Mouse (Mus musculus) liver, embryonic 11.5 days (tissue): ENCODE measurements around the gene Olfr603. TPM values are rescaled to one million over a fixed set of nuclear protein-coding genes. Genes with fewer than 3 reads are reported as not detected.
"Not testable (repeated sequence)": the region's sequence is repeated elsewhere in the genome, so short reads cannot be mapped to it uniquely, and the experiment has no call there.

Source experiments
- ATAC-seq: fragments of 200-750 bp; cut with Nextera tagmentation; replicated peaks from 2 replicates; pipeline ENCODE4 v1.8.0; 2017; ENCODE audit warnings: moderate number of reproducible peaks, mild to moderate bottlenecking, moderate TSS enrichment, moderate library complexity; ENCODE audit not compliant: low FRiP score
- DNase-seq: peaks from one replicate; pipeline ENCODE4 v3.0.0-alpha.2; 2017; ENCODE audit warnings: low spot score
- H3K27ac ChIP-seq: fragments of 300-500 bp; sonication (generic); 2 replicates; pipeline ENCODE4 v1.5.1; 2014; ENCODE audit warnings: mild to moderate bottlenecking, low read depth, low read length, control low read depth
- H3K27me3 ChIP-seq: fragments of 300-500 bp; sonication (generic); replicated peaks from 2 replicates; pipeline ENCODE4 v1.6.1; 2014; ENCODE audit warnings: low read length, mixed read lengths; ENCODE audit not compliant: control insufficient read depth, insufficient read depth
- H3K36me3 ChIP-seq: fragments of 300-500 bp; sonication (generic); 2 replicates; pipeline ENCODE4 v1.6.1; 2014; ENCODE audit warnings: mild to moderate bottlenecking, low read length, moderate library complexity, mixed read lengths; ENCODE audit not compliant: control insufficient read depth, insufficient read depth
- H3K4me1 ChIP-seq: fragments of 300-500 bp; sonication (generic); replicated peaks from 2 replicates; pipeline ENCODE4 v1.6.1; 2014; ENCODE audit warnings: low read length, mixed read lengths; ENCODE audit not compliant: control insufficient read depth, insufficient read depth
- H3K4me2 ChIP-seq: fragments of 300-500 bp; sonication (generic); 2 replicates; pipeline ENCODE4 v1.6.1; 2014; ENCODE audit warnings: mild to moderate bottlenecking, control low read depth, moderate library complexity
- H3K4me3 ChIP-seq: fragments of 300-500 bp; sonication (generic); 2 replicates; pipeline ENCODE4 v1.5.1; 2014; ENCODE audit warnings: low read depth, low read length, control low read depth
- H3K9ac ChIP-seq: fragments of 300-500 bp; sonication (generic); 2 replicates; pipeline ENCODE4 v1.6.1; 2014; ENCODE audit warnings: low read depth, low read length, control low read depth
- H3K9me3 ChIP-seq: fragments of 300-500 bp; sonication (generic); 2 replicates; pipeline ENCODE4 v1.6.1; 2016; ENCODE audit warnings: low read length, inconsistent platforms, mixed read lengths; ENCODE audit not compliant: control insufficient read depth
- WGBS: fragments of 180-500 bp; shearing (Covaris S2); extraction: QIAGEN DNeasy Blood & Tissue Kit; methylation state at CpG from one replicate; pipeline ENCODE4 v1.1.7; 2014; 5-methylcytosine and 5-hydroxymethylcytosine counted together
- polyA plus RNA-seq: library from polyadenylated mRNA; unstranded; fragments of >200 nt; fragmentation: Nextera tagmentation; extraction: Ambion mirVana; gene quantifications from 2 replicates; pipeline ENCODE4 v1.2.1, GENCODE M21; 2014

Olfr603 gene
- not detected in 2 replicates for polyA plus RNA-seq

- Histone ChIP-seq H3K4me1 (no peaks in the 10 kb centered on the region), H3K9me3 (no peaks in the 10 kb centered on the region), H3K4me2 (no peak within 1 kb of the TSS), H3K36me3 (no peaks in the 10 kb centered on the region), H3K27ac (no peak within 1 kb of the TSS), H3K4me3 (no peak within 1 kb of the TSS), H3K9ac (no peak within 1 kb of the TSS), H3K27me3 (no peaks in the 10 kb centered on the region)
- ATAC-seq (no peak), DNase-seq (no peak)
Observed at GRCm38 (mm10) chr7:103386077-103386476, at the start of gene Olfr603. Gene Olfr603 (minus strand): TSS chr7:103386177.

- not testable (repeated sequence) for ATAC-seq, H3K4me1 ChIP-seq
Observed at GRCm38 (mm10) chr7:103414772-103415171, 28.8 kb upstream of the Olfr603 start, which contains the start of gene Usp17lc. Gene Usp17lc (plus strand): TSS chr7:103415072.

DNA sequence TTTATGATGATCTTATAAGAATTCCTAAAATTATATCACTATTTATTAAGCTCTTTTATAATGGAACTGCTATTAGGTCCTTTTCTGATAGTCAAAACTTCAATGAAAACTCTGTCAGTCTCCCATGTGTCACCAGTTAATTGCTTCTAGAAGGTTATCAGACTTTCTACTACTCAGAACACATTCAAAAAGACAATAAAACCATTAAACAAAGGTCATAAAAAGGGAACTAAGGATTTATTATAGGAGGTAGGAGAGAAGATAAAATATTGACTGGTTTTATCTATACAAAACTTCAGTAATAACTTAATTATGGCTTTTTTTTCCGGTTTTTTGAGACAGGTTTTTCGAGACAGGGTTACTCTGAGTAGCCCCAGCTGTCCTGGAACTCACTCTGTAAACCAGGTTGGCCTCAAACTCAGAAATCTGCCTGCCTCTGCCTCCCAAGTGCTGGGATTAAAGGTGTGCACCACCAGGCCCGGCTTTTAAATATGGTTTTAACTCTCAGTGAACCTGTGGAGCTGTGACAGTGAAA is 20.6 kb upstream of the Olfr603 start:
- not testable (repeated sequence) for H3K9me3 ChIP-seq, H3K4me1 ChIP-seq, DNase-seq, H3K4me3 ChIP-seq, H3K36me3 ChIP-seq, ATAC-seq, H3K4me2 ChIP-seq, H3K9ac ChIP-seq, H3K27ac ChIP-seq, H3K27me3 ChIP-seq
- 76% methylated on average over 3 of the region's 3 CpGs for WGBS

More at GRCm38 (mm10) chr7:103414772-103415171, 28.8 kb upstream of the Olfr603 start, which contains the start of gene Usp17lc:
- not testable (repeated sequence) for H3K4me2 ChIP-seq, H3K27me3 ChIP-seq, H3K36me3 ChIP-seq, DNase-seq, H3K4me3 ChIP-seq, H3K27ac ChIP-seq, H3K9me3 ChIP-seq, H3K9ac ChIP-seq
- WGBS, result 60% methylated on average over 1 of the region's 1 CpGs

DNA sequence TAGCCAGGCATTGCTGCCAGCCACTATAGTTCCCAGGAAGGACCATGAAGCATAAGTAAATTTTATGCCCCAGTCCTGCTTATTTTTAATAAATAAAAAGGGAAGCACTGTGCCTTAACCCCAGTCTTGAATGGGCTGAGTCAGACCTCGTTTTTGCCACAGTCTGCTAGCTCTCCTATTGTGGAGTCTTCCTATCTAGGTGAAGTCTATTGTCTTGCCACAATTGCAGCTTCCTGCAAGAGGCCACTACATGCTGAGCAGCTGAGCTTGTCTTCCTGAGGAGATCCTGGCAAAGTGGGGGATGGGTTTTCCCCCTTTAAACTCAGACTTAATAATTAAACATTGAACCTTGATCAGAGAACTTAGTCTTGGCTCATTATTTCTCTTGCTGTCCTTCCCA is 13.0 kb upstream of the Olfr603 start:
- H3K27ac ChIP-seq, result no peak overlapping the region

DNA sequence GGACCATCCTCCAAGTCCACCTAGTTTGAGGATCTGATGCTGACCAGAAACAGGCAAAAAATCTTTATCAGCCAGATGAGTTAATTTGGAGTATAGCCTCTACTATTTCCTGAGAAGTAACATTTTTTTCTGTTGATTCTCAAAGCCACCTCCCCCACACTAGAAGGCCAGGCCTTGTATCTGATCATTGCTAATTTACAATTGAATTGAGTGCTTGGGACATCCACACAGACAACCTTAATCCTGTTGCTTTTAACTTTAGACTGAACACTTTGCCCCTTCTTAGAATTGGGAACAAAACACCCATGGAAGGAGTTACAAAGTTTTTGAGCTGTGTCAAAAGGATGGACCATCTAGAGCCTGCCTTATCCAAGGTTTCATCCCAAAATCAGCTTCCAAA is 11.8 kb upstream of the Olfr603 start:
- Histone ChIP-seq H3K27me3 (no peaks in the 10 kb centered on the region), H3K9me3 (no peaks in the 10 kb centered on the region), H3K4me2 (no peak overlapping the region), H3K36me3 (no peaks in the 10 kb centered on the region), H3K9ac (no peak overlapping the region), H3K4me1 (no peaks in the 10 kb centered on the region), H3K27ac (no peak overlapping the region), H3K4me3 (no peak overlapping the region)
- ATAC-seq (no peak), DNase-seq (no peak)

More for the DNA sequence above, 13.0 kb upstream of the Olfr603 start:
- ATAC-seq (no peak), DNase-seq (no peak)
- no peaks in the 10 kb centered on the region for H3K9me3 ChIP-seq
- no peaks in the 10 kb centered on the region for H3K4me1 ChIP-seq
- H3K9ac ChIP-seq, result no peak overlapping the region
- H3K27me3 ChIP-seq, result no peaks in the 10 kb centered on the region
- no peak overlapping the region for H3K4me2 ChIP-seq
- H3K4me3 ChIP-seq, result no peak overlapping the region
- H3K36me3 ChIP-seq, result no peaks in the 10 kb centered on the region
- 4% methylated on average over 1 of the region's 1 CpGs for WGBS

DNA sequence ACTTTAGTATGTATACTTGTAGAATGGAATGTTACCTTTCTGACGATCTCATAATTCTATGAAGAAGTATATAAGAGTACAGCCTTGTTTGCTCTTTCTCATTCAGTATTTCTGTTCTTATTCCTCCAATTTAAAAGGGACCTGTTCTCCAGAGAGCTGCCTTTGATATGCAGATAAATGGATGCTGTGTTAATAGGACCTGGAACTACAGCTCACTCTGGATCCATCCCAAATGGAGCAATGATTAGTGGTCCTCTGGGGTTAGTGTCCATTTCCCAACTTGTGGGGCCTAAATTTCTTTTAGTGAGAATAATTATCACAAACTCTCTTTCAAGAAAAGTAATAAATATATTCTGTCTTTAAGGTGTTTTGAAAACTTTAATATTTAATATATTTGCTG is 23.4 kb downstream of the Olfr603 start, which contains the start of gene Olfr601:
Gene Olfr601, minus strand, starts transcription at position 101 of the 400 bp plus-strand sequence.
- Histone ChIP-seq H3K27ac (no peak within 1 kb of the TSS), H3K4me2 (no peak within 1 kb of the TSS), H3K27me3 (no peaks in the 10 kb centered on the region), H3K4me3 (no peak within 1 kb of the TSS), H3K4me1 (no peaks in the 10 kb centered on the region), H3K36me3 (no peaks in the 10 kb centered on the region), H3K9ac (no peak within 1 kb of the TSS), H3K9me3 (no peaks in the 10 kb centered on the region)
- DNase-seq (no peak), ATAC-seq (no peak)
- 81% methylated on average over 1 of the region's 1 CpGs for WGBS

DNA sequence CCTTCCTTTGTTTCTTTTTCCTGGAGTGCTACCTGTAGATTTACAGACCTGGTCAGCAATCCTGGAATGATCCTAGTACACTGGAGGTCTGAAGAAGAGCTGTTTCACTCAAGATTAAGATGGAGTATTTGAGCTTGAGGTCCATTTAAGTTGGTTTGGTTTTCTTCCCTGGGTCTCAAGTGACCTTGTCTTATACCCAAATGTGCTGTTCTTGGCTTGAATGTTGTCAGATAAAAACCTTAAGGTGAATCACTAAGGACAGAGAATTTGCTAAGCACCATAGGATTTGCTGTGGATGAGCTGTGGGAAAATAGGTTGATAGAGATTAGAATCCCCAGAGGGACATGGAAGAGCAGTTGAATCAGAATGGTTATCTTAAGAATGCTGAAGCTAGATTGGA is 36.4 kb downstream of the Olfr603 start, which contains the start of gene Olfr600:
Gene Olfr600, minus strand, starts transcription at position 101 of the 400 bp plus-strand sequence.
- Histone ChIP-seq H3K9me3 (no peaks in the 10 kb centered on the region), H3K27ac (no peak within 1 kb of the TSS), H3K36me3 (no peaks in the 10 kb centered on the region), H3K4me3 (no peak within 1 kb of the TSS), H3K9ac (no peak within 1 kb of the TSS), H3K27me3 (no peaks in the 10 kb centered on the region), H3K4me1 (no peaks in the 10 kb centered on the region), H3K4me2 (no peak within 1 kb of the TSS)
- no peak for ATAC-seq
- no peak for DNase-seq

DNA sequence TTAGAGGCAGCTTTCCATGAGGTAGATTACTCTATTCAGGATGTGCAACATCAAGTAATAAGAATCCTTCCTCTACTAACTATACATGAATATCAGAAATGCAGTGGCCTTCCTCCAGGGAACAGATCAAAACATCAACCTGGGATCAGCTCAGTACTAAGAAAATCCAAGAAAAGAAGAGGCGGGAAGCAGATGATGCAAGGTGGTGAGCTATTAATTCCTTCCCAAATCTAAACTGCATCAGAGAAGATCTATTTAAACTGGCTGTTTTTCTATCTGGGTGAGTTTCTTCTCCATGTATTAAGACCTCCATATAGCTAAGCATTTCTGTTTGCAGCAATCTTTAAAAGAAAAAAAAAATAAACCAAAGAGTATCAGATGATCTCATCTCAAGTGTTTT is 50.4 kb downstream of the Olfr603 start, which contains the start of gene Olfr599:
Gene Olfr599, plus strand, starts transcription at position 301 of the 400 bp plus-strand sequence.
- WGBS, result 85% methylated on average over 1 of the region's 1 CpGs
- ATAC-seq (no peak), DNase-seq (no peak)
- H3K4me3 ChIP-seq, result no peak within 1 kb of the TSS
- H3K9me3 ChIP-seq, result no peaks in the 10 kb centered on the region
- no peaks in the 10 kb centered on the region for H3K27me3 ChIP-seq
- H3K36me3 ChIP-seq, result no peaks in the 10 kb centered on the region
- H3K27ac ChIP-seq, result no peak within 1 kb of the TSS
- H3K4me2 ChIP-seq, result no peak within 1 kb of the TSS
- H3K4me1 ChIP-seq, result no peaks in the 10 kb centered on the region
- no peak within 1 kb of the TSS for H3K9ac ChIP-seq
